Mouse (Mus musculus) liver, embryonic 12.5 days (tissue): ENCODE results near the gene Tmem206. TPM values are rescaled to one million over a fixed set of nuclear protein-coding genes. Genes with fewer than 3 reads are reported as not detected.
A peak's percentile ranks its signal among the peaks of the same experiment; 100 is the strongest.

Source experiments
- ATAC-seq: fragments of 200-750 bp; cut with Nextera tagmentation; 2 replicates; pipeline ENCODE4 v1.8.0; 2017; ENCODE audit warnings: moderate number of reproducible peaks, mild to moderate bottlenecking, moderate library complexity
- H3K27ac ChIP-seq: fragments of 300-500 bp; sonication (generic); 2 replicates; pipeline ENCODE4 v1.5.1; 2016; ENCODE audit warnings: mild to moderate bottlenecking
- H3K27me3 ChIP-seq: fragments of 300-500 bp; sonication (generic); replicated peaks from 2 replicates; pipeline ENCODE4 v1.6.1; 2016; ENCODE audit warnings: mild to moderate bottlenecking, moderate library complexity
- H3K36me3 ChIP-seq: fragments of 300-500 bp; sonication (generic); 2 replicates; pipeline ENCODE4 v1.6.1; 2016; ENCODE audit warnings: mild to moderate bottlenecking, moderate library complexity
- H3K4me1 ChIP-seq: fragments of 300-500 bp; sonication (generic); 2 replicates; pipeline ENCODE4 v1.6.1; 2016
- H3K4me2 ChIP-seq: fragments of 300-500 bp; sonication (generic); 2 replicates; pipeline ENCODE4 v1.6.1; 2016; ENCODE audit warnings: mild to moderate bottlenecking, moderate library complexity
- H3K4me3 ChIP-seq: fragments of 300-500 bp; sonication (generic); 2 replicates; pipeline ENCODE4 v1.5.1; 2016; ENCODE audit warnings: mild to moderate bottlenecking, moderate library complexity
- H3K9ac ChIP-seq: fragments of 300-500 bp; sonication (generic); 2 replicates; pipeline ENCODE4 v1.6.1; 2016; ENCODE audit warnings: mild to moderate bottlenecking, moderate library complexity
- H3K9me3 ChIP-seq: fragments of 300-500 bp; sonication (generic); replicated peaks from 2 replicates; pipeline ENCODE4 v1.6.1; 2016; ENCODE audit warnings: mild to moderate bottlenecking, moderate library complexity
- WGBS: fragments of 180-500 bp; shearing (Covaris S2); methylation state at CpG from one replicate; pipeline ENCODE4 v1.1.7; 2016; ENCODE audit not compliant: insufficient replicate concordance; 5-methylcytosine and 5-hydroxymethylcytosine counted together
- polyA plus RNA-seq: library from polyadenylated mRNA; unstranded; fragments of >200 nt; fragmentation: Nextera tagmentation; extraction: Ambion mirVana; gene quantifications from 2 replicates; pipeline ENCODE4 v1.2.1, GENCODE M21; 2016

Gene Tmem206
- polyA plus RNA-seq, 1 experiment from 2014 or later, result 10.5 TPM

DNA sequence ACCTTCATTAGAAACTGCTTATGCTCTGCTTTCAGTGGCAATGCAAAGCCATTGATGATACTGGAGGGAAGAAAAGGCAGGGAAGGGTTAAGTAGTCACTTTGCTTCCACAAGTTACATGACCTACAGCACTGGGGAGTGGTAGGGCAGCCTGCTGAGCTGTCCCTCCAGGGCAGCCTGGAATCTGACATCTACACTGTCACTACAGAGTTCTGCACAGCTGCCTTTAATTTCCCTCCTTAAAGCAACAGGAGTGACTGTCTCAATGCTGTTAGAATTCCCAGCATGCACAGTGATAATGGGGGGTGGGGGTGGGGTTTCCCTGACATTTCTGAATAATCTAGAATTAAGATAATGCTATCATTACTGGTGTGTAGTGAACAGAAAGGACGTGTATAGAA, 31.2 kb downstream of the Tmem206 start:
- peaks cover 5% of the 10 kb centered on the region; the same call in 1 of the 2 replicates for H3K4me1 ChIP-seq
- peaks cover 93% of the 10 kb centered on the region for H3K36me3 ChIP-seq
- no peak overlapping the region for H3K4me2 ChIP-seq
- H3K9ac ChIP-seq, result no peak overlapping the region
- no peaks in the 10 kb centered on the region for H3K9me3 ChIP-seq
- no peak overlapping the region for H3K27ac ChIP-seq
- H3K27me3 ChIP-seq, result no peaks in the 10 kb centered on the region
- 56% methylated on average over 1 of the region's 1 CpGs for WGBS
- no peak overlapping the region for H3K4me3 ChIP-seq
- ATAC-seq, result no peak

DNA sequence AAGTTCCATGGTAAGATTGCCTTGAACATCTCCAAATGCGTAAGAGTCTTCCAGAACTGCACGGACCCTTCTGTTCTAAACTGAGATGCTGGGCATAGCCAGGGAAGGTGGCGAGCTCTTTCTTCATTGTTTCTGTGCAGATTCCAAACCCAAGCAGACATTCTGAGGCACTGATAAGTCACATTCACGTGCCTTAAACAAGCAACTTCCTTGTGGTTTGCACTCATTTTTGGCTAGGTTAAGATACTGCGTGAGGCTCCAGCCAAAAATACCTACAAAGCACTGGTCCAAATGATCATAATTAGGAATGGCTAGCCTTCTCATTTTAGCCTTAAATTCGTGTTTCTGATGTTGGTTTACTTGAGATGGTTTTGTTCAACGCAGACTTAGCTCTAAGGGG, 33.8 kb downstream of the Tmem206 start:
- Histone ChIP-seq H3K27ac (no peak overlapping the region), H3K4me3 (no peak overlapping the region), H3K4me1 (no peaks in the 10 kb centered on the region), H3K36me3 (peaks cover 90% of the 10 kb centered on the region), H3K9ac (no peak overlapping the region), H3K4me2 (no peak overlapping the region), H3K9me3 (no peaks in the 10 kb centered on the region), H3K27me3 (no peaks in the 10 kb centered on the region)
- 61% methylated on average over 7 of the region's 7 CpGs for WGBS
- ATAC-seq, result no peak

DNA sequence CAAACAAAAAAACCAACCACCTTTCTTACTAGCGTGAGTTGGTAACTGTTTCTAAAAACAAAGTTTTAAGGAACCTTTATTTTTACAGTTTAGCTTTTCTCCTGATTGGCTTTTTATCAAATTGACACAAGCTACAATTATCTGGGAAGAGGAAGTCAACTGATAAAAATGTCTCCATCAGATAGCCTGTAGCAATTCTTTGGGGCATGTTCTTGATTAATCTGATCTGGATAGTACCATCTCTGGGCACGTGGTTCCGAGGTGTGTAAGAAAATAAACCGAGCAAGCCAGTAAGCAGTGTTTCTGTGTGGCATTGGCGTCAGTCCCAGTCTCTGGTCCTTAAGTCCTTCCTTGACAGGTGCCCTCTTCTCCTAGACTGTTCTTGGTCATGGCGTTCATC, 36.7 kb downstream of the Tmem206 start:
- WGBS, result 81% methylated on average over 6 of the region's 6 CpGs
- Histone ChIP-seq H3K27me3 (no peaks in the 10 kb centered on the region), H3K4me3 (no peak overlapping the region), H3K9ac (no peak overlapping the region), H3K27ac (no peak overlapping the region), H3K9me3 (no peaks in the 10 kb centered on the region), H3K36me3 (peaks cover 85% of the 10 kb centered on the region), H3K4me2 (no peak overlapping the region), H3K4me1 (no peaks in the 10 kb centered on the region)
- ATAC-seq, result no peak

DNA sequence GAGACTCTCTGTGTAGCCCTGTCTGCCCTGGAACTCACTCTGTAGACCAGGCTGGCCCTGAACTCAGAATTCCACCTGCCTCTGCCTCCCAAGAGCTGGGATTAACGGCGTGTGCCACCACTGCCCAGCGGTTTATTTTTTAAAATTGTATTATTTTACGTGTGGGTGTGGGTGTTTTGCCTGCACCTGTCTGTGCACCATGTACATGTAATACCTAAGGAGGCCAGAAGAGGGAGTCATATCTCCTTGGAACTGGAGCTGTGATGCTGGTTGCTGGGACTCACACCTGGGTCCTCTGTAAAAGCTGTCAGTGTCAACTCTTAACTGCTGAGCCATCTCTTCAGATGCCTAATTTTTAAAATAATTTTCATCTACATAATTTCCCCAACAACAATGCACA, 38.8 kb downstream of the Tmem206 start:
- peaks cover 79% of the 10 kb centered on the region for H3K36me3 ChIP-seq
- H3K4me1 ChIP-seq, result no peaks in the 10 kb centered on the region
- H3K4me3 ChIP-seq, result no peak overlapping the region
- no peak overlapping the region for H3K4me2 ChIP-seq
- WGBS, result 53% methylated on average over 4 of the region's 4 CpGs
- no peaks in the 10 kb centered on the region for H3K9me3 ChIP-seq
- no peaks in the 10 kb centered on the region for H3K27me3 ChIP-seq
- ATAC-seq, result no peak
- H3K27ac ChIP-seq, result no peak overlapping the region
- H3K9ac ChIP-seq, result no peak overlapping the region

DNA sequence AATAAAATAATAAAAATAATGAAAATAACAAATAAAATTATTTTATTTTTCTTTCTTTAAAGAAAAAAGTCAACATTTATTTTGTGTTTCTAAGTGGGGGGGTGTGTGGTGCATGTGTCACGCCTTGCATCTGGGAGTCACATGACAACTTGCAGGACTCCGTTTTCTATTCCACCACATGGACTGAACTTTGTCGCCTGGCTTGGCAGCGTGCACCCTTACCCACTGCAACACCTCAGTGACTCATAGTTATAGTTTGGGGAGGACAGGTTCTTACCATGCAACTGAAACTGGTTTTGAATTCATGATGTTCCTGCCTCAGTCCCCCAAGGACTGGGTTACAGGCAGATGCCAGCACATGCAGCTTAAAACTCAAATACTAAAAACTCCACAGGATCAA, 42.5 kb downstream of the Tmem206 start:
- ATAC-seq, result no peak
- no peaks in the 10 kb centered on the region for H3K4me1 ChIP-seq
- H3K27ac ChIP-seq, result no peak overlapping the region
- H3K4me3 ChIP-seq, result no peak overlapping the region
- H3K4me2 ChIP-seq, result no peak overlapping the region
- 81% methylated on average over 4 of the region's 4 CpGs for WGBS
- no peaks in the 10 kb centered on the region for H3K9me3 ChIP-seq
- H3K27me3 ChIP-seq, result no peaks in the 10 kb centered on the region
- no peak overlapping the region for H3K9ac ChIP-seq
- H3K36me3 ChIP-seq, result peaks cover 72% of the 10 kb centered on the region

DNA sequence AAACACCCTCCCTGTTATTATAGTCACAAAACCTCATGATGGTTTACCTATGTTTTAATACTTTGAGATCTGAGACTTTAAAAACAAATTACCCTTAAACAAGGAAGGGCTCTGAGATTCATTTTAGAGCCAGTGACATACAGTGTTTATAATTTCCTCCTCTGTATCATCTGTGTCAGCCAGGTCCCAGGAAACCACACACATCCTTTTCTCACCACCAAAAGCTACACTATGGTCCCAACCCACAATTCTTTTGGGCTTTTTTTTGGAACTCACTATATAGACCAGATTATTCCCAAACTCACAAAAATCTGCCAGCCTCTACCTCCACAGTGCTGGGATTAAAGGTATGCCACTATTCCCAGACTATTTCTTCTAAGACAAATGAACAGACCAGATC, 43.4 kb downstream of the Tmem206 start:
- no peak overlapping the region for H3K9ac ChIP-seq
- H3K4me2 ChIP-seq, result no peak overlapping the region
- H3K9me3 ChIP-seq, result no peaks in the 10 kb centered on the region
- H3K36me3 ChIP-seq, result peaks cover 65% of the 10 kb centered on the region
- H3K4me3 ChIP-seq, result no peak overlapping the region
- H3K4me1 ChIP-seq, result peaks cover 5% of the 10 kb centered on the region
- no peak for ATAC-seq
- no peak overlapping the region for H3K27ac ChIP-seq
- no peaks in the 10 kb centered on the region for H3K27me3 ChIP-seq

DNA sequence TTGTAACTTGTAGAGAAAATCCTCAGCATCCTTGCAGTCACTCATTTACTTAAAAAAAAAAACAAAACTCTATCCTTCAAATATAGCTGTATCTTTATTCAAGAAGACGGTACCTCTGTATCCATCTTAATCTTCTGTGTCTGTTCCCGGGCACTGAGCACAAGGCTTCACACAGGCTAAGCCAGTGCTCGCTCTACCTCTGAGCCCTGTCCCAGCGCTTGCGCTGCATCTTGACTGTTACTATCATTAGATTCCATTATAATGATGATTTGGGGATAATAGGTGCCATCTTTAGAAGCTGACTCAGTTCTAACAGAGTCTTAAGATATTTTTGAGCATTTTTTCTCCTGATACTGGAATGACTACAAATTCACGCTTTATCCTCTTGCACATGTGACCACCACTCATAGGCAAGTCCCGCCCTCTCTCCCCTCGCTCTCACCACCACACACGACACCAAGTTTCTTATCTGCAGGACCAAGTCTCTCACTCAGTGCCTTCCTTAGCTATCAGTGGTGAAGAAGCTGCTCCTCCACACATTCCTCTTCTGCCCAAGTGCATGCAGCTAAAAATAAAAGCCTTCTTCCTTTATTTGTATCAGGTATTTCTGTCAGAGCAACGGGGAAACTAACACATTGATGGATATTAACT, 49.4 kb downstream of the Tmem206 start:
- H3K4me3 ChIP-seq, result peak overlapping the region; percentile 21
- H3K4me1 ChIP-seq, result peaks cover 46% of the 10 kb centered on the region
- ATAC-seq, result peak; percentile 98
- no peaks in the 10 kb centered on the region for H3K27me3 ChIP-seq
- peak overlapping the region; percentile 82 for H3K27ac ChIP-seq
- H3K4me2 ChIP-seq, result peak overlapping the region; percentile 59
- no peaks in the 10 kb centered on the region for H3K9me3 ChIP-seq
- peak overlapping the region; percentile 51 for H3K9ac ChIP-seq
- WGBS, result 32% methylated on average over 10 of the region's 10 CpGs
- peaks cover 20% of the 10 kb centered on the region for H3K36me3 ChIP-seq

DNA sequence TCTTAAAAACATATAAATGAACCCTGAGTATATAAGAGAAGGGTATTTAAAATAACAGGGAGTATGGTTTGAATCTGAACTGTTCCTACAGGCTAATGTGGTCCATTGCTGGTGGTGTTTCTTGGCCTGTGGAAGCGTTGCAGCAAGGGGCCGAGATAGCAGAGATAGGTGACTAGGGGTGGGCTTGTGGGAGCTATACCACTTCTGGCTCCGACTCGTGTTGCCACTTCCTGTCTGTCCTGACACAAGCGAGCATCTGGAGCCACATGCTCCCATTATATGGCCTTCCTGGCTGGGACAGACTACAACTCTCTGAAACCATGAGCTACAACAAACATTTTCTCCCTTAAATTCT, 49.9 kb downstream of the Tmem206 start:
- H3K27me3 ChIP-seq, result no peaks in the 10 kb centered on the region
- peak overlapping the region; percentile 21 for H3K4me3 ChIP-seq
- WGBS, result 20% methylated on average over 5 of the region's 5 CpGs
- H3K4me2 ChIP-seq, result peak overlapping the region; percentile 59
- peak overlapping the region; percentile 82 for H3K27ac ChIP-seq
- H3K9ac ChIP-seq, result peak overlapping the region; percentile 51; the same call in 1 of the 2 replicates
- ATAC-seq, result peak; percentile 52
- H3K4me1 ChIP-seq, result peaks cover 46% of the 10 kb centered on the region
- peaks cover 15% of the 10 kb centered on the region for H3K36me3 ChIP-seq
- no peaks in the 10 kb centered on the region for H3K9me3 ChIP-seq

DNA sequence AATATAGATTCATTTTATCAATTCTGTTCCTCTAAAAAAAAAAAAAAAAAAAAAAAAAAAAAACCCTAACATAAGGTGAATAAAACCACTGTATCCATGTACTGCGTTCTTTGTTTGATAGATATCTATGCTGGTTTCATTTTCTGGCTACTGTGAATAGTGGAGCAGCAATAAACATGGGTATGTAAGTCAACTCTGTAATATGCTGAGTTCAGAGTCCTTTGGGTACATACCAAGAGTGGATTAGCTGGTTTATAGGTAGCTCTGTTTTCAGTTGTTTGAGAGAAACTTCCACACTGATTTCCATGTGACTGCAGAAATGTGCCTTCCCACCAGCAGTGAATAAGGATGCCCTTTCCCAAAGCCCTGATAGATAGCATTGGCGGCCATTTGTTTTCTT, 52.4 kb downstream of the Tmem206 start:
- Histone ChIP-seq H3K9me3 (no peaks in the 10 kb centered on the region), H3K27ac (no peak overlapping the region), H3K9ac (no peak overlapping the region), H3K4me2 (no peak overlapping the region), H3K36me3 (no peaks in the 10 kb centered on the region), H3K27me3 (no peaks in the 10 kb centered on the region), H3K4me3 (no peak overlapping the region), H3K4me1 (peaks cover 54% of the 10 kb centered on the region)
- no peak for ATAC-seq
- 83% methylated on average over 2 of the region's 2 CpGs for WGBS

DNA sequence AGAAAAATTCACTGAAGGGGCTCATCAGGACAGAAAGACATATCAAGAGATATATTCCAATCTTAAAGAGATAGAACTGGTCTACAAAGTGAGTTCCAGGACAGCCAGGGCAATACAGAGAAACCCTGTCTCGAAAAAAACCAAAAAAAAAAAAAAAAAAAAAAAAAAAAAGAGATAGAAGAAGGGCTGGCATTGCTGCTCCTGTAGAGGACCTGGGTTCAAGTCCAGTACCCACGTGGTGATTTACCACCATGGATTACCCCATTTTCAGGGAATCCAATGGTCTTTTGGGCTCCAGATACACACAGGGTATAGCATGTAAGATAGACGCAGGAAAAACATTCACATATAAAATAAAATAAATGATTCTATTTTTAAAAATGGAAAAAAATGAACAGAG, 55.1 kb downstream of the Tmem206 start:
- Histone ChIP-seq H3K36me3 (peaks cover 9% of the 10 kb centered on the region; the same call in 1 of the 2 replicates), H3K4me2 (no peak overlapping the region), H3K9me3 (no peaks in the 10 kb centered on the region), H3K9ac (no peak overlapping the region), H3K27ac (no peak overlapping the region), H3K4me3 (no peak overlapping the region), H3K27me3 (no peaks in the 10 kb centered on the region), H3K4me1 (peaks cover 37% of the 10 kb centered on the region)
- 69% methylated on average over 3 of the region's 3 CpGs for WGBS
- ATAC-seq, result no peak

DNA sequence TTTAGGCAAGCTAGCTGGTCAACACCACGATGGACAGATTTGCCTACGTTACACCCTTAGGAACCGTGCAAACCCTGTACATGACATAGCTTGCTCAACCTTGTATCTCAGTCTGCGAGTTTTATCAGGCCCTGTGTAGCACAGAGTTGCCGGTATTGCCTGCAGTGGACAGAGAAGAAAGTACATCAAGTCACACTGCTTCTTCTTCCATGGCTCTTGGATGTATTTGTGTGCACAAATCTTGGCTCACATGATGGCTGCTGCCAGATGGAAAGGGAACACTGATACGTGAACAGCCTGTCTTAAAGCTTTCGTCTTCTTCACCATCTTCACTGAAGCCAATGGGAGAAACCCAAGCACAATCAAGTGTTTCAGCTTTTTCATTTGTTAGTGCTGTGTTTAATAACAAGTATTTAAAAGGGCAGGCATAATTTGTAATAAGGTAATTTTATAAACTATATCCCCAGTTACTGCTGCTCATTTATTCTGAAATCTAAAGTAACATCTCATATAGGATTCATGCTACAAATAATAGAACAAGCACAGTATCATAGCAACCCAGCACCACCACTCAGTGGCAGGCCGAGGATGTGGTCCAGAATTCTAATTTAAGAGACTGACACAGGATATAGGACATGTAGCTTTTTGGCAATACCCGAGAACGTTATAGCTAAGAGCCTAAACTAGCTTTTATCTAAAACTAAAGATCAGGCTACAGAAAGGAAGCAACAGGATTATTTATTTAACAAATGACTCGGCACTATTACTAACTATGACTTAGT, 56.4 kb downstream of the Tmem206 start:
- H3K27me3 ChIP-seq, result no peaks in the 10 kb centered on the region
- H3K36me3 ChIP-seq, result peaks cover 9% of the 10 kb centered on the region; the same call in 1 of the 2 replicates
- H3K9me3 ChIP-seq, result no peaks in the 10 kb centered on the region
- H3K4me3 ChIP-seq, result no peak overlapping the region
- H3K4me2 ChIP-seq, result no peak overlapping the region
- ATAC-seq, result no peak
- H3K4me1 ChIP-seq, result peaks cover 25% of the 10 kb centered on the region
- no peak overlapping the region for H3K9ac ChIP-seq
- H3K27ac ChIP-seq, result no peak overlapping the region
- 80% methylated on average over 11 of the region's 11 CpGs for WGBS

DNA sequence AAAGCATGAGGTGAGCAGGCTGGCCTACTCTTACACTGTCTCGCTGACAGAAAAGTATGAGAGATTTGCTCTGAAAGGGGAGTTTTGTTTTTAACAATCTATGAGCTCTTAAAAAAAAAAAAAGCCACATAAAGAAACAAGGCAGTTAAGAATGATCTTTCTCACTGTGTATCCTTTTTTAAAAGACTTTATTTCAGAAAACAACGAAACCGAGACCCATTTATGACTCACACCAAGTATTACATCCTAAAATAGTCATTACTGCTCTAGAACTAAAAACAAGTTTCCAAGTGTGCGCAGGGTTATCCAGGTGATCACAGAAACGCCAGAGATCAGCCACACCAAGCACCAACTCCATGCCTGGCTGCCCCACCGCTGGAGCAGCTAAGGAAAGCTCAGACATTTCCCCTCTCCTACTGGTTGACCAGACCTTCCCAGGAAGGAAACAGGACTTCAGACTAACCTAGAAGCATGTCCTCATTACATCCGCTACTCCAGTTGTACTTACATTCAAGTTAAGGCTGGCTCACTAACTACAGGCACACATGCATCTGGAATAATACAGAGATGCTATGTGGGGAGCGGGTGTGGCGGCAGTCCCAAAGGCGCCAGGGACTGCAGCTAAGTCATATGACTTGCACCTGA, 59.2 kb downstream of the Tmem206 start:
- H3K9ac ChIP-seq, result no peak overlapping the region
- no peak for ATAC-seq
- no peaks in the 10 kb centered on the region for H3K27me3 ChIP-seq
- no peaks in the 10 kb centered on the region for H3K9me3 ChIP-seq
- H3K4me1 ChIP-seq, result peaks cover 13% of the 10 kb centered on the region
- H3K4me2 ChIP-seq, result no peak overlapping the region
- WGBS, result 89% methylated on average over 10 of the region's 10 CpGs
- H3K36me3 ChIP-seq, result peaks cover 9% of the 10 kb centered on the region; the same call in 1 of the 2 replicates
- no peak overlapping the region for H3K4me3 ChIP-seq
- H3K27ac ChIP-seq, result no peak overlapping the region
